Mouse (Mus musculus) adrenal gland (tissue): ENCODE measurements at regions not wholly inside any gene's neighbourhood (a gene's known extent, or its start where the extent isn't known, plus 50 kb on each side); places are given as distances from the start of the nearest gene placed in this dataset.
"Not testable (repeated sequence)": the region's sequence is repeated elsewhere in the genome, so short reads cannot be mapped to it uniquely, and the experiment has no call there.

Experiments used
- intact Hi-C: fragments of 180-260 bp; cut with DNase I; formaldehyde crosslinking; loops from one replicate; pipeline ENCODE4 v1.15.1; 2025

DNA sequence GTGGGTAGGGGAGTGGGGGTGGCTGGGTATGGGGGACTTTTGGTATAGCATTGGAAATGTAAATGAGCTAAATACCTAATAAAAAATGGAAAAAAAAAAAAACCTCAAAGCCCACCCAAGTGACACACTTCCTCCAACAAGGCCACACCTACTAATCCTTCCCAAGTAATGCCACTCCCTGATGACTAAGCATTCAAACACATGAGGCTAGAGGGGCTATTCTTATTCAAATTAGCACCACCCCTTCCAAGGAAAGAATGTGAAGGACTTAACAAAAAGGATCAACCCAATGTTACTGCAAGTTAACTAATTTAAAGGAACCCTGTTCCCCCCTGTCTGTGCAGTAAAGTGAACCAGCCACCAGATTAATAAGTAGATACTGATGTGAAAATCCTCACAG lies 53.7 kb upstream of the Spata13 start:
- intact Hi-C loops: not testable (repeated sequence)
